Mouse (Mus musculus): ENCODE measurements at regions not wholly inside any gene's neighbourhood (a gene's known extent, or its start where the extent isn't known, plus 50 kb on each side); places are given as distances from the start of the nearest gene placed in this dataset.

GRCm38 (mm10) chr7:36940611-36941010, 242.7 kb downstream of the Tshz3 start:
- DNase-seq (ENCODE audit: low spot score in 2 of 2) = no peak

- no peak for DNase-seq (ENCODE audit: low spot score in 2 of 2)
Observed at GRCm38 (mm10) chr7:36945024-36945815, 247.3 kb downstream of the Tshz3 start.

GRCm38 (mm10) chr7:36949511-36949910, 251.6 kb downstream of the Tshz3 start:
- no peak for DNase-seq (ENCODE audit: low spot score in 2 of 2)

- no peak for DNase-seq (ENCODE audit: low spot score in 2 of 2)
Observed at GRCm38 (mm10) chr7:36955376-36955775, 257.5 kb downstream of the Tshz3 start.

- no peak for DNase-seq (ENCODE audit: low spot score in 2 of 2)
Observed at GRCm38 (mm10) chr7:36958255-36958654, 260.3 kb downstream of the Tshz3 start.

GRCm38 (mm10) chr7:36971772-36972171, 273.9 kb downstream of the Tshz3 start:
- DNase-seq (ENCODE audit: low spot score in 2 of 2) = no peak

- no peak for DNase-seq (ENCODE audit: low spot score in 2 of 2)
Observed at GRCm38 (mm10) chr7:36973654-36974320, 275.9 kb downstream of the Tshz3 start.

GRCm38 (mm10) chr7:36974573-36974972, 276.7 kb downstream of the Tshz3 start:
- no peak for DNase-seq (ENCODE audit: low spot score in 2 of 2)

- no peak for DNase-seq (ENCODE audit: low spot score in 2 of 2)
Observed at GRCm38 (mm10) chr7:36975475-36975874, 277.6 kb downstream of the Tshz3 start.

- no peak for DNase-seq (ENCODE audit: low spot score in 2 of 2)
Observed at GRCm38 (mm10) chr7:36977819-36978218, 279.9 kb downstream of the Tshz3 start.

- DNase-seq (ENCODE audit: low spot score in 2 of 2) = no peak
Observed at GRCm38 (mm10) chr7:36989380-36989779, 291.5 kb downstream of the Tshz3 start.

- DNase-seq (ENCODE audit: low spot score in 2 of 2) = no peak
Observed at GRCm38 (mm10) chr7:37004601-37005000, 306.7 kb downstream of the Tshz3 start.

GRCm38 (mm10) chr7:37005701-37006100, 307.8 kb downstream of the Tshz3 start:
- DNase-seq (ENCODE audit: low spot score in 2 of 2) = no peak

- DNase-seq (ENCODE audit: low spot score in 2 of 2) = no peak
Observed at GRCm38 (mm10) chr7:37006921-37007320, 309.0 kb downstream of the Tshz3 start.

- DNase-seq (ENCODE audit: low spot score in 2 of 2) = no peak
Observed at GRCm38 (mm10) chr7:37011180-37011754, 313.3 kb downstream of the Tshz3 start.

GRCm38 (mm10) chr7:37020078-37020477, 322.2 kb downstream of the Tshz3 start:
- DNase-seq (ENCODE audit: low spot score in 2 of 2) = no peak

GRCm38 (mm10) chr7:37024501-37025025, 326.6 kb downstream of the Tshz3 start:
- DNase-seq (ENCODE audit: low spot score in 2 of 2) = no peak

- no peak for DNase-seq (ENCODE audit: low spot score in 2 of 2)
Observed at GRCm38 (mm10) chr7:37064582-37065458, 366.9 kb downstream of the Tshz3 start.

GRCm38 (mm10) chr7:37077698-37078097, 379.8 kb downstream of the Tshz3 start:
- no peak for DNase-seq (ENCODE audit: low spot score in 2 of 2)

GRCm38 (mm10) chr7:37078140-37078539, 380.2 kb downstream of the Tshz3 start:
- DNase-seq (ENCODE audit: low spot score in 2 of 2) = no peak

- DNase-seq (ENCODE audit: low spot score in 2 of 2) = no peak
Observed at GRCm38 (mm10) chr7:37089726-37090125, 391.8 kb downstream of the Tshz3 start.

GRCm38 (mm10) chr7:37092572-37092971, 394.7 kb downstream of the Tshz3 start:
- DNase-seq (ENCODE audit: low spot score in 2 of 2) = no peak

All from frontal cortex, postnatal 10 days (tissue).